Mouse (Mus musculus) v-Abl transformed pro-B cells (cell line): ENCODE data around the gene Mcfd2.

ENCODE experiments used
- in situ Hi-C, 2 experiments: fragments of 400-800 bp; cut with MboI; formaldehyde crosslinking; loops; one replicate each; pipeline ENCODE4 v1.15.1; 2025; ENCODE audit not compliant: unreplicated experiment in 2 of 2

Gene Mcfd2

GRCm38 (mm10) chr17:87265792-87266186 is at the start of gene Mcfd2:
Gene Mcfd2 (minus strand): TSS chr17:87265935.
- in situ Hi-C loops: loop anchor here (25.0 kb wide), 3 partner anchors 753 to 1128 kb away; partner anchors contain the start of genes Srbd1 (in 2 of the 2) and Gm10309 (in 1 of the 2)

- in situ Hi-C loops: loop anchor here (10.0 to 25.0 kb wide), 2 partner anchors 350 to 622 kb away; no protein-coding TSS in a partner anchor
Measured at GRCm38 (mm10) chr17:87315021-87315531, 49.3 kb upstream of the Mcfd2 start.

GRCm38 (mm10) chr17:87314530-87314946 is 48.8 kb upstream of the Mcfd2 start:
- in situ Hi-C loops: loop anchor here (5.0 to 25.0 kb wide), 4 partner anchors 148 to 623 kb away; no protein-coding TSS in a partner anchor

- in situ Hi-C loops: loop anchor here (5.0 to 25.0 kb wide), 4 partner anchors 148 to 623 kb away; no protein-coding TSS in a partner anchor
Measured at GRCm38 (mm10) chr17:87314121-87314520, 48.4 kb upstream of the Mcfd2 start.

- in situ Hi-C loops: loop anchor here (5.0 to 25.0 kb wide), 4 partner anchors 149 to 624 kb away; no protein-coding TSS in a partner anchor
Measured at GRCm38 (mm10) chr17:87312924-87313870, 47.5 kb upstream of the Mcfd2 start.

- in situ Hi-C loops: loop anchor here (5.0 to 25.0 kb wide), 4 partner anchors 150 to 625 kb away; no protein-coding TSS in a partner anchor
Measured at GRCm38 (mm10) chr17:87312351-87312750, 46.6 kb upstream of the Mcfd2 start.

- in situ Hi-C loops: loop anchor here (5.0 to 25.0 kb wide), 4 partner anchors 152 to 627 kb away; no protein-coding TSS in a partner anchor
Measured at GRCm38 (mm10) chr17:87310497-87310896, 44.8 kb upstream of the Mcfd2 start.

GRCm38 (mm10) chr17:87309073-87309788 is 43.5 kb upstream of the Mcfd2 start:
- in situ Hi-C loops: loop anchor here in 1 of 2 experiments (25.0 kb wide), 1 partner anchor 628 kb away; no protein-coding TSS in a partner anchor

- in situ Hi-C loops: loop anchor here in 1 of 2 experiments (25.0 kb wide), 1 partner anchor 631 kb away; no protein-coding TSS in a partner anchor
Measured at GRCm38 (mm10) chr17:87306746-87307145, 41.0 kb upstream of the Mcfd2 start.

- in situ Hi-C loops: loop anchor here in 1 of 2 experiments (25.0 kb wide), 1 partner anchor 632 kb away; no protein-coding TSS in a partner anchor
Measured at GRCm38 (mm10) chr17:87305065-87305464, 39.3 kb upstream of the Mcfd2 start.

- in situ Hi-C loops: loop anchor here in 1 of 2 experiments (25.0 kb wide), 1 partner anchor 633 kb away; no protein-coding TSS in a partner anchor
Measured at GRCm38 (mm10) chr17:87304151-87304894, 38.6 kb upstream of the Mcfd2 start.

GRCm38 (mm10) chr17:87302014-87302794 is 36.5 kb upstream of the Mcfd2 start:
- in situ Hi-C loops: loop anchor here in 1 of 2 experiments (25.0 kb wide), 1 partner anchor 635 kb away; no protein-coding TSS in a partner anchor

GRCm38 (mm10) chr17:87301607-87302006 is 35.9 kb upstream of the Mcfd2 start:
- in situ Hi-C loops: loop anchor here in 1 of 2 experiments (25.0 kb wide), 1 partner anchor 636 kb away; no protein-coding TSS in a partner anchor

- in situ Hi-C loops: loop anchor here in 1 of 2 experiments (25.0 kb wide), 1 partner anchor 637 kb away; no protein-coding TSS in a partner anchor
Measured at GRCm38 (mm10) chr17:87300340-87300739, 34.6 kb upstream of the Mcfd2 start.

- in situ Hi-C loops: loop anchor here in 1 of 2 experiments (25.0 kb wide), 1 partner anchor 688 kb away; the partner anchor contains the start of gene Msh6
Measured at GRCm38 (mm10) chr17:87298944-87299343, 33.2 kb upstream of the Mcfd2 start.

GRCm38 (mm10) chr17:87296701-87297100 is 31.0 kb upstream of the Mcfd2 start:
- in situ Hi-C loops: loop anchor here in 1 of 2 experiments (25.0 kb wide), 1 partner anchor 691 kb away; the partner anchor contains the start of gene Msh6

GRCm38 (mm10) chr17:87295738-87296137 is 30.0 kb upstream of the Mcfd2 start:
- in situ Hi-C loops: loop anchor here in 1 of 2 experiments (25.0 kb wide), 1 partner anchor 692 kb away; the partner anchor contains the start of gene Msh6

- in situ Hi-C loops: loop anchor here in 1 of 2 experiments (25.0 kb wide), 1 partner anchor 694 kb away; the partner anchor contains the start of gene Msh6
Measured at GRCm38 (mm10) chr17:87293125-87293524, 27.4 kb upstream of the Mcfd2 start.
